Mouse (Mus musculus) stomach, adult 2 months (tissue): ENCODE data around the gene Clybl. TPM values are rescaled to one million over a fixed set of nuclear protein-coding genes. Genes with fewer than 3 reads are reported as not detected.

Experiments
- polyA plus RNA-seq: library from polyadenylated mRNA; depleted of rRNA; stranded (reverse); fragments of >200 nt; gene quantifications from 2 replicates; pipeline ENCODE4 v1.2.3, GENCODE M21; 2012; rRNA removed

Gene Clybl
- polyA plus RNA-seq = 2.3 and 3.0 TPM in 2 replicates

GRCm38 (mm10) chr14:122181078-122181814, at the start of gene Clybl:
Gene Clybl (plus strand): TSS chr14:122181704.

DNA sequence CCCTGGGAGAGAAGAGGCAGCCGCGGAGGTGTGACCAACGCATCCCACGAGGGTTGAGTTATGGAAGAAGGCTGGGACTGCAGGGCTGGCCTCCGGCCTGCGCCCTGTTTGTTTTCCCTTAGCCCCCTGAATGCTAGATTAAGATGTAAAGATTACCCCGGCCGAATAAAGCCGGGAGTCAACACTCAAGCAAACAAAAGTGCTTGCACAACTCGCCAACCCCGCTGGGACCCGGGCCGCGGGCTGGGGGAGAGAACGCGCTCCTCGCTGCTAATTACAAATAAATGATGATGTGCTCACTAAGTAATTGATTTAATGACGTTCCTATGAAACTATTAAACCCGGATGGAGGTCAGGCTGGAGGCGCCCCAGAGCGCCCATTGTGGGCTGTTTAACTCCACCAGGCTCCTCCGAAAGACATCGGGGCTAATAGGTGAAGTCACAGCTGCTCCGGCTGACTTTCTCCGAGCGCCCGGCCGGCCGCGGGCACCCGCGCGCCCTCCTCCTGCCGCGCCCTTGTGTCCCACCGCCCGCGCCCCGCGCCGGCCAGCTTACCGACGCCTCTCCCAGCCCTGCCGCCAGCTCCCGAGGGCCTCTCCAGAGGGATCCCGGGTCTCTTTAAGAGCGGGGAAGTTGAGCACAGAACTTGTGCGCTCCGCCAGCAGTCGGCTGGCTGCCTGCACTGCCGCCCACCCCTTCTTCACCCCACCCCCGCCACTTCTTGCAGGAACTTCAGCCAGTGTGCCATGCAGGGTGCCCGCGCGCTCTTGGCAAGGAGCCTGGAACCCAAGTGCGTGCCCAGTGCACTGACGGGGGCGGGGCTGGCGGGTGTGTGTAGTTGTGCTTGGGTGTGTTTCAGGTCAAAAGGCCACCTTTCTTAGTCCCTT, 269.2 kb downstream of the Clybl start, which contains the start of gene Gm5089:
Gene Gm5089, minus strand, starts transcription at position 620 of the 887 bp plus-strand sequence.

Other genes starting within 250 kb of the Clybl start
- gene Gpr183, start 216.5 kb upstream of the Clybl start, polyA plus RNA-seq = 0.58 and 0.59 TPM in 2 replicates
- gene Timm8a2, start 147.0 kb upstream of the Clybl start, polyA plus RNA-seq = not detected in 2 replicates
- 152 and 393 TPM in 2 replicates for gene Tm9sf2, start 74.7 kb upstream of the Clybl start, polyA plus RNA-seq